Mouse (Mus musculus) liver, embryonic 15.5 days (tissue): ENCODE results near the gene Mcfd2. TPM values are rescaled to one million over a fixed set of nuclear protein-coding genes. Genes with fewer than 3 reads are reported as not detected.

Experiments used
- ATAC-seq: fragments of 200-750 bp; cut with Nextera tagmentation; 2 replicates; pipeline ENCODE4 v1.8.0; 2017; ENCODE audit warnings: moderate number of reproducible peaks, mild to moderate bottlenecking, moderate library complexity; ENCODE audit not compliant: insufficient read depth
- H3K27ac ChIP-seq: fragments of 300-500 bp; sonication (generic); replicated peaks from 2 replicates; pipeline ENCODE4 v1.5.1; 2015; ENCODE audit warnings: mild to moderate bottlenecking, inconsistent platforms
- H3K27me3 ChIP-seq: fragments of 300-500 bp; sonication (generic); 2 replicates; pipeline ENCODE4 v1.6.1; 2015; ENCODE audit warnings: mild to moderate bottlenecking, inconsistent platforms
- H3K36me3 ChIP-seq: fragments of 300-500 bp; sonication (generic); replicated peaks from 2 replicates; pipeline ENCODE4 v1.6.1; 2015; ENCODE audit warnings: moderate library complexity, mild to moderate bottlenecking, inconsistent platforms
- H3K4me1 ChIP-seq: fragments of 300-500 bp; sonication (generic); replicated peaks from 2 replicates; pipeline ENCODE4 v1.6.1; 2015; ENCODE audit warnings: inconsistent platforms
- H3K4me2 ChIP-seq: fragments of 300-500 bp; sonication (generic); 2 replicates; pipeline ENCODE4 v1.6.1; 2015; ENCODE audit warnings: moderate library complexity, mild to moderate bottlenecking, inconsistent platforms
- H3K4me3 ChIP-seq: fragments of 300-500 bp; sonication (generic); replicated peaks from 2 replicates; pipeline ENCODE4 v1.5.1; 2015; ENCODE audit warnings: mild to moderate bottlenecking, inconsistent platforms
- H3K9ac ChIP-seq: fragments of 300-500 bp; sonication (generic); 2 replicates; pipeline ENCODE4 v1.6.1; 2015; ENCODE audit warnings: moderate library complexity, mild to moderate bottlenecking, inconsistent platforms
- H3K9me3 ChIP-seq: fragments of 300-500 bp; sonication (generic); replicated peaks from 2 replicates; pipeline ENCODE4 v1.6.1; 2016; ENCODE audit warnings: inconsistent platforms
- WGBS: fragments of 180-500 bp; shearing (Covaris S2); methylation state at CpG from one replicate; pipeline ENCODE4 v1.1.7; 2015; ENCODE audit warnings: mixed read lengths; ENCODE audit not compliant: insufficient replicate concordance; 5-methylcytosine and 5-hydroxymethylcytosine counted together
- polyA plus RNA-seq: library from polyadenylated mRNA; unstranded; fragments of >200 nt; fragmentation: Nextera tagmentation; extraction: Ambion mirVana; gene quantifications from 2 replicates; pipeline ENCODE4 v1.2.1, GENCODE M21; 2015

Gene Mcfd2
- polyA plus RNA-seq, result 74.1 and 87.6 TPM in 2 replicates

DNA sequence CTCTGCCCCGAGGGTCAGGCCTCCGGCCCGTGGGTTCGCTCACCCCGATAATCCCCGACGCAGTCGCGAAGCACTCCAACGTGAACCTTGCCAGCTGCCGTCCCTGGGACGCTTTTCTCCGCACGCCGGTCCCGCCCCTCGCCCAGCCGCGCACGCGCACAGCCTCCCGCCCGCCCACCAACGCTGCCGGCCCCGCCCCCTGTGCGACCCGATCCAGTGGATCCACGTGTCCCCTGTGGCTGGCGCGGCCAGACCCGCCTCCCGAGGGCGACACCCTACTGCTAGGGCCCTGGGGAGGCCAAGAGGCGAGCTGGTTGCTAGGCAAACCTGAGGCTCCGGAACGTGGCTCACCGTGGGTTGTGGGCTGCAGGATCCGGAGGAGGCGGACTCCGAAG is at the start of gene Mcfd2:
Gene Mcfd2 (minus strand): TSS at position 144 of the 395 bp plus-strand sequence.
- Histone ChIP-seq H3K27me3 (no peaks in the 10 kb centered on the region), H3K27ac (peak within 1 kb of the TSS; percentile 68), H3K4me2 (peak within 1 kb of the TSS; percentile 96), H3K4me1 (peaks cover 40% of the 10 kb centered on the region), H3K4me3 (peak within 1 kb of the TSS; percentile 73), H3K36me3 (peaks cover 18% of the 10 kb centered on the region), H3K9me3 (no peaks in the 10 kb centered on the region), H3K9ac (peak within 1 kb of the TSS; percentile 81)
- WGBS, result under 1% methylated on average over 41 of the region's 41 CpGs
- peak; percentile 90 for ATAC-seq

DNA sequence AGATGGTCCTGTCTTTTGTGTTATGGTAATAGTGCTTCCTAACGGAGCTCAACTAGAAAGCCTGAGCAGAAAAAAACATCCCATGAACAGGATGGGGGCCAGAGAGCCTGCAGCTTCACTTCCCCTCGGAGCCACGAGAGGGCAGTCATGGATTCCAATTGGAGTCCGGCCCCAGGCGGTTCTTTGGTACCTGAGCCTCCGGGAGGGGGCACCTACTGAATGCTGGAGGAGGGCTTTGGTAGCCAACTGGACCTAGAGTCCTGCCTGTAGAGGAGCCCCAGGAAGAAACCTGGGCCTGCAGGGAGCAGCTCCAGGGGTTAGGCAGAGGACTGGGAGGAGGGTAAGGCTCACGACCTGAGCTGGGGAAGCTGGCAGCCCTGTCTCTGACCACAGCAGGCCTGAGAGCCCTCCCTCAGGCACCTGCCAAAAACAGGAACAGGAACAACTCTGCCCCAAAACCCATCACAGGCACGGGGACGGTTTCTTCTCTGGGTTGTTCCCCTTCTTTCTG is 49.3 kb upstream of the Mcfd2 start:
- H3K9ac ChIP-seq, result no peak overlapping the region
- H3K9me3 ChIP-seq, result no peaks in the 10 kb centered on the region
- H3K4me2 ChIP-seq, result peak overlapping the region; percentile 36
- H3K4me3 ChIP-seq, result no peak overlapping the region
- peak overlapping the region; percentile 64; the same call in 1 of the 2 replicates for H3K27ac ChIP-seq
- WGBS, result 5% methylated on average over 9 of the region's 9 CpGs
- ATAC-seq, result peak; percentile 36; the same call in 1 of the 2 replicates
- H3K27me3 ChIP-seq, result no peaks in the 10 kb centered on the region
- H3K36me3 ChIP-seq, result peaks cover 10% of the 10 kb centered on the region; the same call in 1 of the 2 replicates
- peaks cover 31% of the 10 kb centered on the region for H3K4me1 ChIP-seq

DNA sequence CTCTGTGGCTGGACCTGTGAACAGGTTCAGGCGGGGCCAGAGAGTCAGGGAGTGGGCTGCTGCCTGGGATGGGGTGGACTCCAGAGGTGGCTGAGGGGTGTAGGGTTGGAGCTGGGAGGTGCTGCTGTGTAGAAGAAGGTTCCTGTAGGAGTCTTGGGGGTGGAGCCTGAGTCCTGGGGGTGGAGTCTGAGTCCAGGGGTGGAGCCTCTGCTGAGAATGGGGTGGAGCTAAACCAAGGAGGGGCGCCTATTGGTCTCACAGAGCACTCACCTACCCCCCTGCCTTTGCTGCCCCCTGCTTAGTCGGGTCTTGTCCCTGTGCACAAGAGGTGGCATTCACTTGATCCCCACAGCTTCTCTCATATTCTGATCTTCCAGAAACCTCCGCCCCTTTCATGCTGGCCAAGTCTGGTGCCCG is 48.8 kb upstream of the Mcfd2 start:
- Histone ChIP-seq H3K4me3 (no peak overlapping the region), H3K4me2 (no peak overlapping the region), H3K9ac (no peak overlapping the region), H3K36me3 (peaks cover 13% of the 10 kb centered on the region), H3K9me3 (no peaks in the 10 kb centered on the region), H3K27ac (no peak overlapping the region), H3K4me1 (peaks cover 31% of the 10 kb centered on the region), H3K27me3 (no peaks in the 10 kb centered on the region)
- no peak; the same call in 1 of the 2 replicates for ATAC-seq
- 50% methylated on average over 5 of the region's 5 CpGs for WGBS

DNA sequence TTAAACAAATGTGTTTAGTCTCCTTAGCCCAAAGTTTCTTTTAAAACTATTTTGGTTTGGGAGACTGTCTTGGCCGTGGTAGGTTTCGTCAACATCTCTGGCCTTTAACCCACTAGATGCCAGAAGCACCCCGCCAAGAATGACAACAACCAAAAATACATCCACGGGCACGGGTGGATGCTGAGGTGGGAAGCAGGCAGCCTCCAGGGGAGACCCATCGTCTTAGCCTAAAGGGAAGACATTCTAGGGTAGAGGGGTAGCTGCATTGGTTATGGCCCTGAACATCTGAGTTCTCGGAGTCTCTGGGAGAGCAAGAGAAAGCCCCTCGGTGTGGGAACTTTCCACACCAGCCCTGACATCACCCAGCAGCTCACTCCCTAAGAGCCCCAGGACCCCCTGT is 48.4 kb upstream of the Mcfd2 start:
- WGBS, result 75% methylated on average over 8 of the region's 8 CpGs
- Histone ChIP-seq H3K9me3 (no peaks in the 10 kb centered on the region), H3K27ac (no peak overlapping the region), H3K9ac (no peak overlapping the region), H3K27me3 (no peaks in the 10 kb centered on the region), H3K36me3 (peaks cover 17% of the 10 kb centered on the region), H3K4me1 (peaks cover 31% of the 10 kb centered on the region), H3K4me2 (no peak overlapping the region), H3K4me3 (no peak overlapping the region)
- ATAC-seq, result no peak

DNA sequence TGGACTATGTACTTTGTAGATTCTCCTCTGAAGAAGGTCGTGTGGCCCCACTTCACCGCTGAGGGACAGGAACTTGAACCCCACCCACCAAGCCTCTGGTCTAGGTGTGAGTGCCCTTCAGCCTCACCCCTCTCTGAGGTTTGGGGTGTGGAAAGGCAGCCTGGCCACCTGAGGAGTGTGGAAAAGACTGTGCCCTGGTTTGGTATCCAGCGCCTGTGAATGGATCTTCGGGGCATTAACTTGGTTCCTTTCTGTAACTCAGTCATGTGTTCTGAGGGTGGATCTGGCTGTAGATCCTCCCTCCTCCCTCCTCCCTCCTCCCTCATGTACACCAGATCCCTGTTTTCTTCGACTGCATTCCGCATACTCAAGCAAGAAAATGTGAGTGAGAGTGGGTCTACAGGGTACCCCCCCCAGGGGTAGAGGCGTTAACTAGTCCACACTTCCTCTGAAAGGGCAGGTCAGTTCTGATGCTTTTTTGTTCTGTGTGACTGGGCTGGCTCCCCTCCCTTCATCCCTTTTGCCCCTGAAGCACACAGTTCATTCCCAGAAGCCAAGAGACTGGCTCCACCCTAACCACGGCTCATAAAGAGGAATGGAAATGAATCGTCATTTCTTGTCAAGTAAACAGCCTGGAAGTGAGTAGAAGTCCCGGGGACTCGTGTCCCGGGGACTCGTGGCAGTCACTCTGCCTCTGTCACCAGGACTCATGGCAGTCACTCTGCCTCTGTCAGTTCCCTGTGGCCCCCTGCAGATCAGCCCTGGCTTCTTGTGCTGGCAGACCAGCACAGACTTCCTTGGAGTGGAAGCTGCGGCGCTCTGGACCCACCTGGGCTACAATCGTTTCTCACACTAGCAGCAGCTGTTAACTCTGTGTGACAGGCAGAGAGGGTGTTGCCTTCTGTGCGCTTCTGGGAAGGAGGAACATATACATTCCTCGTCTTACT is 47.5 kb upstream of the Mcfd2 start:
- Histone ChIP-seq H3K27ac (no peak overlapping the region; the same call in 1 of the 2 replicates), H3K9me3 (no peaks in the 10 kb centered on the region), H3K27me3 (no peaks in the 10 kb centered on the region), H3K4me1 (peaks cover 31% of the 10 kb centered on the region), H3K36me3 (peaks cover 26% of the 10 kb centered on the region), H3K4me2 (no peak overlapping the region), H3K4me3 (no peak overlapping the region), H3K9ac (no peak overlapping the region)
- 55% methylated on average over 18 of the region's 18 CpGs for WGBS
- no peak for ATAC-seq

- Histone ChIP-seq H3K9ac (no peak overlapping the region), H3K27me3 (no peaks in the 10 kb centered on the region), H3K4me2 (no peak overlapping the region), H3K4me3 (no peak overlapping the region), H3K27ac (no peak overlapping the region), H3K9me3 (no peaks in the 10 kb centered on the region), H3K4me1 (peaks cover 31% of the 10 kb centered on the region), H3K36me3 (peaks cover 26% of the 10 kb centered on the region)
- no peak for ATAC-seq
- 70% methylated on average over 12 of the region's 12 CpGs for WGBS
These were observed 46.6 kb upstream of the Mcfd2 start for GRCm38 (mm10) chr17:87312351-87312750.

GRCm38 (mm10) chr17:87310497-87310896 is 44.8 kb upstream of the Mcfd2 start:
- 80% methylated on average over 7 of the region's 7 CpGs for WGBS
- Histone ChIP-seq H3K9ac (no peak overlapping the region), H3K9me3 (no peaks in the 10 kb centered on the region), H3K27ac (no peak overlapping the region), H3K27me3 (no peaks in the 10 kb centered on the region), H3K4me2 (no peak overlapping the region), H3K36me3 (peaks cover 26% of the 10 kb centered on the region), H3K4me1 (peaks cover 20% of the 10 kb centered on the region), H3K4me3 (no peak overlapping the region)
- ATAC-seq, result no peak

DNA sequence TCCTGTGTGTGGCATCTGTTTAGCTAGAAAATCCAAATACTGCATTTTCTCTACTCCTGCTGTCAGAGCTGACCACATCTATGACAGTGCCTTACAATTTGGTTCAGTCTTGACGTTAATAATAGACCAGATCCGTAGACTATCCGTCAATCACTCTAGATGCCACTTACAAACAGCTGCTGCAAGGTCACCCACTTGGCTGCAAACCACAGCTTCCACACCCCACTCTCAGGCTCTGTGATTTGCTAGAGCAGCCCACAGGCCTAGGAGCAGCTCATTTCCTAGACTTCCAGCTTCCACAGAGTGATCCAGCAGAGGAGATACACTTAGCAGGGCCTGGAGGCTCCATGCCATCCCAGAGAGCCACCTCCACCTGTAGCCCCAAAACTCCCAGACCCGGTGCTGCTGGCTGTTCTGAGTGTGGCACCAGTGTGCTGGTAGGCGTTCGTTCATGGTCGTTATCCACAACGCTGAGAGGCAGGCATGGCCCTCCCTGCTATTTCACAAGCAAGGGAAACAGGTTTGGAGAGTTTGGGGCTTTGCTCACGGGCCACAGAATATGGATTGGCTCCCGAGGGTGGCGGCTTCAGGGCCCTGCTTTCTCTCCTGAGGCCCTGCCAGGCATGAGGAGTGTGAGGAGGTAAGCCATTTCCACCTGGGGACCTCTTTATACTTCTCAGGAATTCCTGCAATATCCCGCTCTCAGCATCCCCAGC is 43.5 kb upstream of the Mcfd2 start:
- H3K4me3 ChIP-seq, result no peak overlapping the region
- H3K9ac ChIP-seq, result no peak overlapping the region
- no peaks in the 10 kb centered on the region for H3K27me3 ChIP-seq
- no peak overlapping the region for H3K27ac ChIP-seq
- no peaks in the 10 kb centered on the region for H3K9me3 ChIP-seq
- 70% methylated on average over 12 of the region's 12 CpGs for WGBS
- peaks cover 16% of the 10 kb centered on the region for H3K4me1 ChIP-seq
- no peak for ATAC-seq
- peaks cover 26% of the 10 kb centered on the region for H3K36me3 ChIP-seq
- H3K4me2 ChIP-seq, result no peak overlapping the region

DNA sequence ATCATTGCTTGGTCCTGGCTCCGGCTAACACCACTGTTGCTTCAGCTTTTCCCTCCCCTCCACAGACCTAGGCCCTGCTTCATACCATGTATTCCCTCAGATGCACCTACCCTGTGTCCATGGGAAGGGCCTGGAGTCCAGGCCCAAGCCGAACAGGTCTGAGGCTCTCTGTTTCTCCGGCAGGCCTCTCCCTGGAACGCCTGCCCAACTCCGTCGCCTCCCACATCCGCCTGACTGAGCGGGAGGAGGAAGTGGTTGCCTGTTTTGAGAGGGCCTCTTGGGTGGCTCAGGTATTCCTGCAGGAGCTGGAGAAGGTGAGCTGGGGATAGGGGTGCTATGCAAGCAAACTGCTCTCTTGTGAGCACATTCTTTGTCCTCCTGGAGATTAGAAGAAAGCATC is 41.0 kb upstream of the Mcfd2 start:
- 64% methylated on average over 8 of the region's 8 CpGs for WGBS
- no peak overlapping the region for H3K9ac ChIP-seq
- no peak overlapping the region for H3K4me3 ChIP-seq
- peaks cover 26% of the 10 kb centered on the region for H3K4me1 ChIP-seq
- no peak overlapping the region for H3K27ac ChIP-seq
- no peak overlapping the region for H3K4me2 ChIP-seq
- no peaks in the 10 kb centered on the region for H3K9me3 ChIP-seq
- no peaks in the 10 kb centered on the region for H3K27me3 ChIP-seq
- H3K36me3 ChIP-seq, result peaks cover 26% of the 10 kb centered on the region
- 0 out of 2 replicates have a peak, but pooled peaks have one; percentile 11 for ATAC-seq

DNA sequence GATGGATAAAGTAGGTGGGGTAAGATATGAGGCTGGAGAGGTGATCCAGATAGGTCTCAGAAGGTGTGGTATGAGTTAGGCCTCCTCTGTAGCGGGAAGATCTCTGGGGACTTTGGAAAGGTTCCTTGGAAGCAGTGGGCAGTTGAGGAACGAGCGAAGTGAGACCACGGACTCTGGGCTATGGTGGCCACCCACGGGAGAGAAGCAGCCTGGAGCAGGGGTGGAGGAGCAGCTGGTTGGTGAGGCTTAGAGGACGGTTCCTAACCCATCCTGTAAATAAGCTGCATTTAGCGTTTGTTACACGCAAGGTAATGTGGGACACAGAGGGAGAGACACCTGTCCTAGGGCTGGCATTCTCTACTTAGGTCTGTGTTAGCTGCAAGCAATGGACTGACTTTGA is 39.3 kb upstream of the Mcfd2 start:
- H3K27ac ChIP-seq, result 0 out of 2 replicates have a peak overlapping the region, but pooled peaks have one; percentile 41
- 79% methylated on average over 8 of the region's 8 CpGs for WGBS
- peaks cover 28% of the 10 kb centered on the region for H3K4me1 ChIP-seq
- H3K9me3 ChIP-seq, result no peaks in the 10 kb centered on the region
- ATAC-seq, result no peak
- H3K36me3 ChIP-seq, result peaks cover 19% of the 10 kb centered on the region
- H3K4me2 ChIP-seq, result no peak overlapping the region
- H3K4me3 ChIP-seq, result no peak overlapping the region
- H3K27me3 ChIP-seq, result no peaks in the 10 kb centered on the region
- H3K9ac ChIP-seq, result no peak overlapping the region
